Mouse (Mus musculus) CH12.LX (cell line): ENCODE measurements at regions not wholly inside any gene's neighbourhood (a gene's known extent, or its start where the extent isn't known, plus 50 kb on each side); places are given as distances from the start of the nearest gene placed in this dataset.

ENCODE experiments used
- DNase-seq: peaks from one replicate; pipeline ENCODE4 v3.0.0-alpha.2; 2013; ENCODE audit errors: extremely low read depth
- H3K27ac ChIP-seq: 2 replicates; pipeline ENCODE4 v1.5.1; 2012; ENCODE audit warnings: low read depth, mild to moderate bottlenecking, control low read depth, moderate library complexity; ENCODE audit not compliant: insufficient read depth
- H3K27me3 ChIP-seq: replicated peaks from 2 replicates; pipeline ENCODE3; 2012; ENCODE audit warnings: inconsistent platforms
- H3K36me3 ChIP-seq, 2 experiments: replicated peaks in 1 of 2; 2 replicates each; pipeline versions ENCODE3 to v1.6.1; 2012; ENCODE audit warnings: inconsistent platforms in 1 of 2, low read length in 1 of 2, mild to moderate bottlenecking in 1 of 2, mixed read lengths in 1 of 2, moderate library complexity in 1 of 2; ENCODE audit not compliant: control insufficient read depth in 1 of 2, insufficient read depth in 1 of 2
- H3K4me1 ChIP-seq, 2 experiments: 2 replicates each; pipeline ENCODE4 v1.6.1; 2012; ENCODE audit warnings: inconsistent platforms in 1 of 2, moderate library complexity in 1 of 2; ENCODE audit not compliant: insufficient read depth in 2 of 2, control insufficient read depth in 1 of 2
- H3K4me2 ChIP-seq: 2 replicates; pipeline ENCODE4 v1.6.1; 2012; ENCODE audit warnings: low read depth, mild to moderate bottlenecking, control low read depth; ENCODE audit not compliant: poor library complexity, insufficient read depth, severe bottlenecking
- H3K4me3 ChIP-seq, 3 experiments: fragments of 150-350 bp in 1 of 3; sonication (generic) in 1 of 3; replicated peaks in 1 of 3; 2 replicates each; pipeline versions ENCODE3 to v1.5.1; 2011 to 2012; ENCODE audit warnings: low read depth in 2 of 3, low read length in 2 of 3, mild to moderate bottlenecking in 2 of 3, moderate library complexity in 2 of 3, control low read depth in 1 of 3, improper control_type of control experiment in 1 of 3, inconsistent platforms in 1 of 3, mixed read lengths in 1 of 3; ENCODE audit not compliant: poor library complexity in 1 of 3
- H3K79me2 ChIP-seq: replicated peaks from 2 replicates; pipeline ENCODE4 v1.6.1; 2012; ENCODE audit warnings: mild to moderate bottlenecking, moderate library complexity; ENCODE audit not compliant: control insufficient read depth, poor library complexity, insufficient read depth, severe bottlenecking; ENCODE audit errors: extremely low read depth
- H3K9ac ChIP-seq: 2 replicates; pipeline ENCODE4 v1.6.1; 2012; ENCODE audit warnings: low read depth, mild to moderate bottlenecking, control low read depth, moderate library complexity; ENCODE audit not compliant: insufficient read depth
- H3K9me3 ChIP-seq: replicated peaks from 2 replicates; pipeline ENCODE3; 2012; ENCODE audit warnings: low read length, inconsistent platforms, mixed read lengths
- BHLHE40 ChIP-seq: IDR thresholded peaks from 2 replicates; pipeline ENCODE4 v1.6.1; 2011; ENCODE audit warnings: mild to moderate bottlenecking, low read depth, low read length, improper control_type of control experiment
- CHD2 ChIP-seq: IDR thresholded peaks from 2 replicates; pipeline ENCODE4 v1.6.1; 2011; ENCODE audit warnings: low read length, improper control_type of control experiment
- ELF1 ChIP-seq: IDR thresholded peaks from 2 replicates; pipeline ENCODE4 v1.6.1; 2014; ENCODE audit warnings: low read depth, mild to moderate bottlenecking, inconsistent platforms, low read length, improper control_type of control experiment
- EP300 ChIP-seq: IDR thresholded peaks from 2 replicates; pipeline ENCODE4 v1.6.1; 2011; ENCODE audit warnings: low read length, improper control_type of control experiment
- ETS1 ChIP-seq: conservative IDR thresholded peaks from 2 replicates; pipeline ENCODE4 v1.6.1; 2012; ENCODE audit warnings: low read depth, mild to moderate bottlenecking, inconsistent platforms, low read length, improper control_type of control experiment, moderate library complexity
- HCFC1 ChIP-seq: IDR thresholded peaks from 2 replicates; pipeline ENCODE4 v1.6.1; 2012; ENCODE audit warnings: low read depth, mild to moderate bottlenecking, inconsistent platforms, low read length, improper control_type of control experiment
- JUN ChIP-seq: IDR thresholded peaks from 2 replicates; pipeline ENCODE4 v1.6.1; 2011; ENCODE audit warnings: low read depth, mild to moderate bottlenecking, low read length, improper control_type of control experiment, moderate library complexity; ENCODE audit not compliant: insufficient read depth
- JUND ChIP-seq: conservative IDR thresholded peaks from 2 replicates; pipeline ENCODE4 v1.6.1; 2011; ENCODE audit warnings: low read depth, low read length, improper control_type of control experiment
- KAT2A ChIP-seq: IDR thresholded peaks from 2 replicates; pipeline ENCODE4 v1.6.1; 2012; ENCODE audit warnings: low read length, improper control_type of control experiment, inconsistent platforms; ENCODE audit not compliant: insufficient replicate concordance
- MAFK ChIP-seq: IDR thresholded peaks from 2 replicates; pipeline ENCODE4 v1.6.1; 2011; ENCODE audit warnings: low read length, improper control_type of control experiment; ENCODE audit not compliant: insufficient replicate concordance
- MAZ ChIP-seq: IDR thresholded peaks from 2 replicates; pipeline ENCODE4 v1.6.1; 2012; ENCODE audit warnings: low read depth, mild to moderate bottlenecking, inconsistent platforms, low read length, improper control_type of control experiment, moderate library complexity
- MXI1 ChIP-seq: IDR thresholded peaks from 2 replicates; pipeline ENCODE4 v1.6.1; 2011; ENCODE audit warnings: mild to moderate bottlenecking, low read depth, low read length, improper control_type of control experiment
- NELFE ChIP-seq: IDR thresholded peaks from 2 replicates; pipeline ENCODE4 v1.6.1; 2011; ENCODE audit warnings: low read depth, low read length, improper control_type of control experiment
- RAD21 ChIP-seq: IDR thresholded peaks from 2 replicates; pipeline ENCODE4 v1.6.1; 2011; ENCODE audit warnings: low read depth, mild to moderate bottlenecking, low read length, improper control_type of control experiment, moderate library complexity
- SIN3A ChIP-seq: IDR thresholded peaks from 2 replicates; pipeline ENCODE4 v1.6.1; 2012; ENCODE audit warnings: low read length, improper control_type of control experiment, inconsistent platforms
- SMC3 ChIP-seq: IDR thresholded peaks from 2 replicates; pipeline ENCODE4 v1.6.1; 2011; ENCODE audit warnings: low read depth, low read length, improper control_type of control experiment
- TBP ChIP-seq: conservative IDR thresholded peaks from 2 replicates; pipeline ENCODE4 v1.6.1; 2011; ENCODE audit warnings: low read depth, low read length, improper control_type of control experiment
- TCF12 ChIP-seq: IDR thresholded peaks from 2 replicates; pipeline ENCODE4 v1.6.1; 2014; ENCODE audit warnings: low read depth, mild to moderate bottlenecking, inconsistent platforms, low read length, improper control_type of control experiment
- UBTF ChIP-seq: IDR thresholded peaks from 2 replicates; pipeline ENCODE4 v1.6.1; 2012; ENCODE audit warnings: low read depth, mild to moderate bottlenecking, inconsistent platforms, low read length, improper control_type of control experiment, moderate library complexity
- USF2 ChIP-seq: conservative IDR thresholded peaks from 2 replicates; pipeline ENCODE4 v1.6.1; 2011; ENCODE audit warnings: low read depth, low read length, improper control_type of control experiment
- ZC3H11A ChIP-seq: IDR thresholded peaks from 2 replicates; pipeline ENCODE4 v1.6.1; 2012; ENCODE audit warnings: low read depth, mild to moderate bottlenecking, inconsistent platforms, low read length, improper control_type of control experiment
- ZKSCAN1 ChIP-seq: IDR thresholded peaks from 2 replicates; pipeline ENCODE4 v1.6.1; 2012; ENCODE audit warnings: low read depth, inconsistent platforms, low read length, improper control_type of control experiment, borderline replicate concordance
- ZMIZ1 ChIP-seq: IDR thresholded peaks from 2 replicates; pipeline ENCODE4 v1.6.1; 2012; ENCODE audit warnings: low read depth, mild to moderate bottlenecking, inconsistent platforms, low read length, improper control_type of control experiment
- dilution Hi-C: fragments of 300-500 bp; cut with MboI; formaldehyde crosslinking; loops from 2 replicates; pipeline ENCODE4 v1.14.3; 2020; ENCODE audit warnings: low sequenced_read_pairs; ENCODE audit not compliant: extremely low pct_unique_long_range_greater_than_20kb, extremely low pct_ligation_motif_present
- in situ Hi-C: fragments of 300-500 bp; cut with MboI; formaldehyde crosslinking; loops from 3 replicates; pipeline ENCODE4 v1.14.3; 2019; ENCODE audit warnings: low sequenced_read_pairs, low pct_ligation_motif_present, low pct_unique_long_range_greater_than_20kb, mixed read lengths

- H3K4me1 ChIP-seq = peaks cover 3 to 5% of the 10 kb centered on the region in 2 experiments
- H3K36me3 ChIP-seq = no peaks in the 10 kb centered on the region
- H3K79me2 ChIP-seq = no peaks in the 10 kb centered on the region
- no peak overlapping the region for H3K4me3 ChIP-seq
- H3K27ac ChIP-seq = no peak overlapping the region
- no peaks in the 10 kb centered on the region for H3K27me3 ChIP-seq
- dilution Hi-C loops = no loop called here
- TF ChIP-seq BHLHE40 = no peak
- peak; percentile 93 for TF ChIP-seq JUND
- peak; percentile 100 for TF ChIP-seq MAFK
- TF ChIP-seq MAZ = no peak
- TF ChIP-seq TCF12 = no peak
- no peak for TF ChIP-seq HCFC1
- peak; percentile 56 for TF ChIP-seq EP300
- TF ChIP-seq KAT2A = no peak
- TF ChIP-seq NELFE = no peak
- TF ChIP-seq MXI1 = no peak
- TF ChIP-seq RAD21 = no peak
- no peak for TF ChIP-seq ZC3H11A
- TF ChIP-seq USF2 = no peak
- no peak for TF ChIP-seq SIN3A
- TF ChIP-seq TBP = no peak
- no peak for TF ChIP-seq CHD2
- TF ChIP-seq SMC3 = no peak
- no peak for TF ChIP-seq ZKSCAN1
- peak; percentile 88 for TF ChIP-seq ETS1
- peak; percentile 91 for TF ChIP-seq JUN
- TF ChIP-seq UBTF = no peak
- TF ChIP-seq ZMIZ1 = no peak
- TF ChIP-seq ELF1 = no peak
- H3K9ac ChIP-seq = peak overlapping the region; percentile 63
- DNase-seq = peak; percentile 71
- in situ Hi-C loops = no loop called here
- H3K4me2 ChIP-seq = peak overlapping the region; percentile 84; the same call in 1 of the 2 replicates
- no peaks in the 10 kb centered on the region for H3K9me3 ChIP-seq
These were observed 69.6 kb downstream of the Cetn3 start for GRCm38 (mm10) chr13:81852309-81852978.
